Mouse (Mus musculus): ENCODE results near the gene Med24. TPM values are rescaled to one million over a fixed set of nuclear protein-coding genes. Genes with fewer than 3 reads are reported as not detected.

Gene Med24
- polyA plus RNA-seq, 1 experiment from 2014 or later, result 31.6 TPM

Other genes with a start within 250 kb of the Med24 start
- gene Ikzf3, start 183.4 kb downstream of the Med24 start, polyA plus RNA-seq (2014; fragmentation: Nextera tagmentation; extraction: Ambion mirVana), result 0.13 TPM in 1 of 2 replicates, not detected in the other
- 0.33 and 0.62 TPM in 2 replicates for gene Zpbp2, start 178.3 kb downstream of the Med24 start, polyA plus RNA-seq (2014; fragmentation: Nextera tagmentation; extraction: Ambion mirVana)
- 9.6 and 15.0 TPM in 2 replicates for gene Ormdl3, start 142.1 kb downstream of the Med24 start, polyA plus RNA-seq (2014; fragmentation: Nextera tagmentation; extraction: Ambion mirVana)
- gene Lrrc3c, start 131.1 kb downstream of the Med24 start, polyA plus RNA-seq (2014; fragmentation: Nextera tagmentation; extraction: Ambion mirVana), result not detected in 2 replicates
- 0.34 and 0.44 TPM in 2 replicates for gene Gm12355, start 103.8 kb downstream of the Med24 start, polyA plus RNA-seq (2014; fragmentation: Nextera tagmentation; extraction: Ambion mirVana)
- 0.14 TPM in 1 of 2 replicates, not detected in the other for gene Gsdma3, start 103.1 kb downstream of the Med24 start, polyA plus RNA-seq (2014; fragmentation: Nextera tagmentation; extraction: Ambion mirVana)
- not detected in 2 replicates for gene Gsdma2, start 82.7 kb downstream of the Med24 start, polyA plus RNA-seq (2014; fragmentation: Nextera tagmentation; extraction: Ambion mirVana)
- not detected in 2 replicates for gene Gsdma, start 65.1 kb downstream of the Med24 start, polyA plus RNA-seq (2014; fragmentation: Nextera tagmentation; extraction: Ambion mirVana)
- gene Psmd3, start 46.9 kb downstream of the Med24 start, polyA plus RNA-seq (2014; fragmentation: Nextera tagmentation; extraction: Ambion mirVana), result 122 and 131 TPM in 2 replicates
- gene Csf3, start 28.2 kb downstream of the Med24 start, polyA plus RNA-seq (2014; fragmentation: Nextera tagmentation; extraction: Ambion mirVana), result not detected in 2 replicates
- gene Thra, start 11.2 kb upstream of the Med24 start, polyA plus RNA-seq (2014; fragmentation: Nextera tagmentation; extraction: Ambion mirVana), result 32.2 and 35.7 TPM in 2 replicates
- 5.6 and 6.4 TPM in 2 replicates for gene Nr1d1, start 45.9 kb upstream of the Med24 start, polyA plus RNA-seq (2014; fragmentation: Nextera tagmentation; extraction: Ambion mirVana)
- 15.9 and 17.1 TPM in 2 replicates for gene Msl1, start 66.1 kb upstream of the Med24 start, polyA plus RNA-seq (2014; fragmentation: Nextera tagmentation; extraction: Ambion mirVana)
- 22.2 and 28.5 TPM in 2 replicates for gene Casc3, start 75.5 kb upstream of the Med24 start, polyA plus RNA-seq (2014; fragmentation: Nextera tagmentation; extraction: Ambion mirVana)
- gene Rapgefl1, start 107.3 kb upstream of the Med24 start, polyA plus RNA-seq (2014; fragmentation: Nextera tagmentation; extraction: Ambion mirVana), result 0.57 and 0.73 TPM in 2 replicates
- 3.8 and 4.0 TPM in 2 replicates for gene Wipf2, start 134.2 kb upstream of the Med24 start, polyA plus RNA-seq (2014; fragmentation: Nextera tagmentation; extraction: Ambion mirVana)
- gene Cdc6, start 178.4 kb upstream of the Med24 start, polyA plus RNA-seq (2014; fragmentation: Nextera tagmentation; extraction: Ambion mirVana), result 33.6 and 34.0 TPM in 2 replicates
- 34.9 and 36.6 TPM in 2 replicates for gene Rara, start 198.4 kb upstream of the Med24 start, polyA plus RNA-seq (2014; fragmentation: Nextera tagmentation; extraction: Ambion mirVana)